Mouse (Mus musculus) mouse trophoblast stem cell (cell line): ENCODE results near the gene Ninl.

Experiments
- in situ Hi-C, 2 experiments: fragments of 300-500 bp; cut with MseI, MboI; formaldehyde crosslinking; loops; 2 replicates in 1 of 2; 3 replicates in 1 of 2; pipeline ENCODE4 v1.15.1; 2025

The Ninl gene

GRCm38 (mm10) chr2:150904936-150905450 is 134.2 kb downstream of the Ninl start, which contains the start of gene Gins1:
Gene Gins1, plus strand, starts transcription at chr2:150905400.
- in situ Hi-C loops: no loop called here

- in situ Hi-C loops: no loop called here
Measured at GRCm38 (mm10) chr2:150904272-150904935, 134.8 kb downstream of the Ninl start, which contains the start of gene Abhd12. Gene Abhd12, minus strand, starts transcription at chr2:150904741.

GRCm38 (mm10) chr2:150902347-150902746 is 136.8 kb downstream of the Ninl start:
- in situ Hi-C loops: no loop called here

- in situ Hi-C loops: no loop called here
Measured at GRCm38 (mm10) chr2:150900341-150900740, 138.8 kb downstream of the Ninl start.

- in situ Hi-C loops: no loop called here
Measured at GRCm38 (mm10) chr2:150895691-150896252, 143.4 kb downstream of the Ninl start.

- in situ Hi-C loops: no loop called here
Measured at GRCm38 (mm10) chr2:150894617-150895267, 144.4 kb downstream of the Ninl start.

- in situ Hi-C loops: no loop called here
Measured at GRCm38 (mm10) chr2:150887370-150887769, 151.8 kb downstream of the Ninl start.

GRCm38 (mm10) chr2:150886315-150886714 is 152.9 kb downstream of the Ninl start:
- in situ Hi-C loops: no loop called here

- in situ Hi-C loops: no loop called here
Measured at GRCm38 (mm10) chr2:150885814-150886213, 153.4 kb downstream of the Ninl start.

- in situ Hi-C loops: no loop called here
Measured at GRCm38 (mm10) chr2:150884779-150885110, 154.4 kb downstream of the Ninl start.
